Mouse (Mus musculus) NIH3T3 (cell line): ENCODE measurements around the gene Lif.

ENCODE experiments used
- DNase-seq: peaks from one replicate; pipeline ENCODE4 v3.0.0-alpha.2; 2012; ENCODE audit warnings: low read depth

The Lif gene

DNA sequence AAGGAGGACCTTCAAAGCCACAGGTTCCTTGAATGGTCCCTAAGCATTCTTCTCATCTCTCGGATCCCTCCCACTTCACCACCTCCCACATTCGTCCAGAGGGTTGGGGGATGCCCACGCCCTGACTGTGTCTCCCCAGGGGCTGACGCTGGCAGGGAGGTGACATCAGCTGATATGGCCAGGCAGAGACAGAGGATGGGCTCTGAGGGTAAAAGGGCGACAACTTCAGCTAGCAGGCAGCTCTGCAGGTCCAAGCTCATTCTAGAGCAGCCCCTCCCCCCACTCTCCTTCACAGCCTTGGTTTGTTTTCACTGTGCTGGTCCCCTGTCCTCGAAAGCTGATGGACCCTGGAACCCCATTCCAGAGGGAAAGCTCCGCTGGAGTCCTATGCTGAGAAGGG, 41.3 kb downstream of the Lif start:
- peak; percentile 17 for DNase-seq

- DNase-seq: peak; percentile 77
These were observed 41.8 kb downstream of the Lif start for GRCm38 (mm10) chr11:4299191-4299590.

GRCm38 (mm10) chr11:4299735-4300474, 42.5 kb downstream of the Lif start:
- DNase-seq: peak; percentile 91

DNA sequence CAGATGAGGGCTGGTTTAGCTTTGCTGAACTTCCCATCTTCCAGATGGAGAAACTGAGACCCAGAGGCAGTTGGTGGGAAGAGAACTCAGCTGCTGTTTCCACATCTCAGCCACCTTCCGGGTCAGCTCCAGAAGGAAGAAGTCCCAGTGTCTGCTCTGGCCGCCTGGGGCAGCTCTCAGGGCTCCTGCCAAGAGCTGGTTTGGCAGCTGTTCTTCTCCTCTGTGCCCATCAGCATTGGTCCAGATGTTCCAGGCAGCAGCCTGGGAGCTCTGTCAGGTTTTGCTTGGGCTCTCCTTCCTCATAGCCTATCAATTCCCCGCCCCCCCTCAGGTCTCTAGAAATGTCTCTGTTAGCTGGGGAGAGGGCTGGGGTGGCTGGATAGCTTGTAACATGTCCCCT, 43.3 kb downstream of the Lif start:
- DNase-seq: peak; percentile 68

DNA sequence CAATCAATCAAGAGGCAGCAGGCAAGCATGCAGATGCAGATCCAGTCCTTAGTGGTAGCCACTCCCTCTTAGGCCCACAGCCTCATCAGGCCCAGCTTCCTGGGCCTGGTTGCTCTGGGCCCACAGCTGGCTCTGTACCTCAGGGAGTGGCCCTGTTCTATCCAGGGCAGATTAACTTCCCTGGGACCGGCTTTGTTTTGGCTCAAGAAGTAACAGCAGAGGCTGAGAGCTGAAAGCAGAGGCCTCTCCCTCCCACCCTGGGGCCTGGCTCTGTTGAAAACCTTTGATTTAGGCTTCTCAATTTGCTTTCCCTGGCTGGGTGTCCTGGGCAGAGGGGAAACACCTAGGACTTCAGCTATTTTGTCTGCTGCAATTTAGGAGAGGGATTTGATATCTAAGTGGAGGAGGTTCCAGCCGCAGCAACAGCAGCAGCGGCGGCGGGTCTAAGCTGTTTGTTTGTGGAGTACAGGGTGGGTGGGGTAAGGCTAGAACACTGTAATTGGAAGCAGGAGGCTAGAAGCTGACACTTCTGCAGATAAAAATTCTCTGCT, 45.1 kb downstream of the Lif start:
- DNase-seq: peak; percentile 78

DNA sequence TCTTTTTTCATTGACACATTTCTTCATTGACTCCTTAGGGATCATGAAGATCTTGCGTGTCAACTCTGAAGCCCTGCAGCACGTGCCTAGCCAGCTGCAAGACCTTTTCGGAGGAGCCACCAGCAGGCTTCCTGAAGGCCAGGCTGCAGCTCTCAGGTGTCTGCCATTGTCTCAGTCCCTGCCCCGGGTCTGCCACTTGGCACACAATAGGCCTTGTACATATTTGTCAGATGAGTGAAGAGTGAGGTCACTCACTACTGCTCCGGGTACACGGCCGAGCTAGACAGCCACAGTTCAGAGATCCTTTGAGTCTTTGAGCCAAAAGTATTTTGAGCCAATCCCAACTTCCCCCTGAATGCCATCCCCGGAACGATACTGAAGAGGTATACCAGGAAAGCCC, 45.7 kb downstream of the Lif start:
- peak; percentile 48 for DNase-seq

GRCm38 (mm10) chr11:4304203-4304602, 46.8 kb downstream of the Lif start:
- peak; percentile 26 for DNase-seq

DNA sequence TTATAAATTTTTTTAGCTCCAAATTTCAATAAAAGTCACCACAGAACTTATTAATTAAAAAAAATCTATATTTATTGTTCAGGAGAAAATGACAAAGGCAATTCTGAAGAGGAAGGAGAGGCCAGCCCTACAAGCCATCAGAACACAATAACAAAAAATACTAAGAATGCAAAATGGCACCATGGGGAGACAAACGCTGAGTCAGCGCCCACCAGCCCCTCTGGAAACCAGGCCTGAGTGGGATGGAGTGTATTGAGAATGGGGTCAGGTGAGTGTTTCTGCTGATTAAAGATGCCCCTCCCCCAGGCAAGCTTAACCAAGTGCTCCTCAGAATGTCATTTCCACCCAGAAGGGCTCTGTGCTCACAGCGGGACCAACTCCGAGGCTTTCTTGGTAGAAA, 47.7 kb downstream of the Lif start:
- DNase-seq: no peak

- DNase-seq: peak; percentile 37
These were observed 48.7 kb downstream of the Lif start for GRCm38 (mm10) chr11:4306086-4306485.

DNA sequence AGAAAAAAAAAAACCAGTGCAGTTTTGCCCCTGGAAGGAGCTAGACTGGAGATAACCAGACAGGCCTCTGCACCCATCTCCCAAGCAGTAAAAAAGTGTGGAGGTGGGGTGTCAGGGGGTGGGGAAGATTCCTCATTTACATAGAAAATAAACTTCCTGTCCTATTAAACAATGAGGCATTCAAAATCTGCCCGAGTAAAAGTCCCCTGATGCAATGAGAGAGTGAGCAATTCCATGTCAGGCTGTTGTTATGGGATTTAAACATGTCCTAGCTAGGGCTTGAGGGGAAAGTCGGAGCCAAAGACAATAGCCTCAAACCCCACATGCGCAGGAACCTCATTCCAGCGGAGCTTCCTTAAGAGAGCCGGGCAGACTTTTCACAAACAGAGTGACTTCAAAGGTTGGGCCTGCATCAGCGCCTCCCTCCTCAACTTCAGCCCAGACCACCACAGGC, 50.7 kb downstream of the Lif start:
- DNase-seq: peak; percentile 85

- DNase-seq: peak; percentile 92
These were observed 51.4 kb downstream of the Lif start for GRCm38 (mm10) chr11:4308514-4309450.

GRCm38 (mm10) chr11:4309613-4310012, 52.3 kb downstream of the Lif start:
- DNase-seq: peak; percentile 17

DNA sequence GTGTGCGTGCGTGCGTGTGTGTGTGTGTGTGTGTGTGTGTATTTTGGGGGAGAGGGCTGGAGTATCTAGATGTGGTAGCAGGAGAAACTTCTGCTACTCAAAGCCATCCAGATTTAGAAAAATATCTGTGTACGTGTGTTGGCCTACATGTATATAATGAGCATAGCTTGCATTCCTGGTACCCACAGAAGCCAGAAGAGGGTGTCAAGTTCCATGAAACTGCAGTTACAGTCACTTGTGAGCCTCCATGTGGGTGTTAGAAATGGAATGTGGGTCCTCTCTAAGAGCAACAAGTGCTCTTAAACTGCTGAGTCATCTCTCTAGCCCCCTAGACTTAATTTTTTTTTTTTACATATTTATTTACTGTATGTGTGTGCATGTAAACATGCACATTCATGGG, 53.0 kb downstream of the Lif start:
- DNase-seq: peak; percentile 62

DNA sequence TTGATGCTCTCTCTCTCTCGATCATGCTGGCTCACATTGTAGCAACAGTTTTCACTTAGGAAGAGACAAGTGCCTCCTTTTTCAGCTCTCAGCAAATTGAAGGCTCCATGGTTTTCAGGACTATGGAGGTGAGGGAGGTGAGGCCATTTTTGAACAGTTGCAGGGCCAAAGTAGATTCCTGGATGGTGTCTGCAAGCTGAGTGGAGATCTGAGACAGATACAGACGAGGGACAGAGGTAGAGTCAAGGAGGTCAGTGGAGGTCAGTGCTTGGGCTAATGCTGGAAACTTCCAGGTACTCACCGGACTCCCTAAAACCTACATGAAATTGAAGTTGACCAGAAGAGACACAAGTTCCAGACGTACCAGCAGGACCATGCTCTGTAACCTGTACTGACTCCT, 54.8 kb downstream of the Lif start:
- no peak for DNase-seq

GRCm38 (mm10) chr11:4317287-4317686, 59.9 kb downstream of the Lif start:
- no peak for DNase-seq

- DNase-seq: no peak
These were observed 60.7 kb downstream of the Lif start for GRCm38 (mm10) chr11:4318011-4318410.

GRCm38 (mm10) chr11:4319212-4319955, 62.0 kb downstream of the Lif start:
- no peak for DNase-seq

DNA sequence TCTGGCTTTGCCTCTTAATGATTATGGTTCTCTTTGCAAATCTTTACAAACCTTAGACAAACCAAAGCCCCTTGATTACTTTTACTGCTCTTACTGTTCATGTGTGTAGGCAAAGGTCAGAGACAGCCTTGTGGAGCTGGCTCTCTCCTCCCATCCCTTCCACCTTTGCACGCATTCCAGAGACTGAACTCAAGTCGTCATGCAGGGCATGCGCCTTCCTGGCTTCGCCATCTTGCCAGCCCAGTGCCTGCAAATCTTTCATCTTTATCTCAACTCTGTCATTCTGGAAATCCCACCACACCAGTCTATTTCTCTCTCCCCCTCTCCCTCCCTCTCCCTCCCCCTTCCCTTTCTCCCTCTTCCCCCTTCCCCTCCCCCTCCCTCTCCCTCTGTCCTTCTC, 63.5 kb downstream of the Lif start:
- DNase-seq: no peak
